Mouse (Mus musculus): ENCODE data around the gene Tas2r110.

Tas2r110 gene

GRCm38 (mm10) chr6:132867708-132868107, at the start of gene Tas2r110:
Tas2r110 (plus strand) TSS chr6:132868008.
- DNase-seq: no peak

DNA sequence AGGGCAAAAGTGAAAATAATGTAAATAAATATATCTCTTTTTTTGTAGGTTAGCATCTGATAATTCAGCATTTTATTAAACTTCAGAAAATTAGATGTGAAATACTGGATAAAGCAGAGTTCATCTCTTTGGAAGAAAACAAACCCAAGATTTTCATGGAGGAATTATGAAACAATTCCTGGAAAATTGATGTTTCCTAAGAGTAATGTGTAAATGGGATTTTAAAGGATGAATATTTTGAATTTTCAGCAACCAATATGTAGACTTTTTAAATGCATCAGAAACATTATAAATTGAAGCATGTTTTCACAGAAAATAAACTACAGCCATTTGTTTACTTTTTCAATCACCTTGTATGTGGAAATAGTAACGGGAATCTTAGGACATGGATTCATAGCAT, 21.0 kb upstream of the Tas2r110 start, which contains the start of gene Tas2r123:
Gene Tas2r123 (plus strand): TSS at position 301 of the 400 bp plus-strand sequence.
- DNase-seq: no peak

DNA sequence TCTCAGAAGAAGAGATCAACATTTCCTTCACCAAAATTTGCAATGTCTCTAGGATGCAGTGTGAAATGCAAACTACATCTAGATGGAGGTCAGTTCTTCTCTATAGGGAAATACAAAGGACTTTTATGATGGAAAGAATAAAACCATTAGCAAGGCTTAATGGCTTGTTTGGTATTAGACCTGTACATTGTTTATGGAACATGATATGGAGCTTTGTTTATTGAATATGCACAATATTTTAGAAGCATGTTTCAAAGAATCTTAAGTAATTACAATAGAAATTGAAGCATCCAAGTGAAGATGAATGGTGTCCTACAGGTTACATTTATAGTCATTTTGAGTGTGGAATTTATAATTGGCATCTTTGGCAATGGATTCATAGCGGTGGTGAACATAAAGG, 12.7 kb upstream of the Tas2r110 start, which contains the start of gene Tas2r116:
Gene Tas2r116 (plus strand): TSS at position 301 of the 400 bp plus-strand sequence.
- DNase-seq: no peak

- DNase-seq: no peak
Observed at GRCm38 (mm10) chr6:132892711-132893110, 24.9 kb downstream of the Tas2r110 start, which contains the start of gene Tas2r113. Tas2r113 (plus strand) TSS chr6:132893011.

DNA sequence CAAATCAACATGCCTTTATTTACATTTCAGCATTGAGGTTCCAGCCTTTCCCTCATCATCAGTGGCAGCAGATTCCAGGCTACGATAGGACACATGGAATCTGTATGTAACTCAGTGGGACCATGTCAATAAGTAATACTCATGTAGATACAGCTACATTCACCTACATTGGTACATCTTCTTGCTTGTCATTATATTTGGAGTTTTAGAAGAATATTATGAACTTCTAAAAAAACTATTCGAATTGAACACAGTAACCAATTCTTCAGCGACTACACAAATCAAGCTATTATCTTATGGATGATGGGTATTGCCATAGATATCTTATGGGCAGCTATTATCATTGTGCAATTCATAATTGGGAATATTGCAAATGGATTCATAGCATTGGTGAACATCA, 41.5 kb downstream of the Tas2r110 start, which contains the start of gene Tas2r125:
Gene Tas2r125 (plus strand): TSS at position 301 of the 400 bp plus-strand sequence.
- DNase-seq: no peak

Measured in lung, postnatal 36 days (tissue).